Mouse (Mus musculus) duodenum, adult 2 months (tissue): ENCODE measurements around the gene Ydjc. TPM values are rescaled to one million over a fixed set of nuclear protein-coding genes. Genes with fewer than 3 reads are reported as not detected.

Experiments used
- polyA plus RNA-seq: library from polyadenylated mRNA; depleted of rRNA; stranded (reverse); fragments of >200 nt; gene quantifications from 2 replicates; pipeline ENCODE4 v1.2.3, GENCODE M21; 2012; ENCODE audit warnings: low replicate concordance; rRNA removed

Ydjc gene
- polyA plus RNA-seq: 71.0 and 99.9 TPM in 2 replicates

GRCm38 (mm10) chr16:17144339-17144738 lies at the start of gene Ydjc:
Gene Ydjc, plus strand, starts transcription at chr16:17144621.

GRCm38 (mm10) chr16:17110771-17111743 lies 33.4 kb upstream of the Ydjc start, which contains the start of gene Ppil2:
Gene Ppil2, minus strand, starts transcription at chr16:17111257.

GRCm38 (mm10) chr16:17124871-17125520 lies 19.4 kb upstream of the Ydjc start, which contains the start of gene 2610318N02Rik:
Gene 2610318N02Rik, minus strand, starts transcription at chr16:17125167.

GRCm38 (mm10) chr16:17132089-17132905 lies 12.1 kb upstream of the Ydjc start, which contains the start of gene Sdf2l1:
Gene Sdf2l1, minus strand, starts transcription at chr16:17132383.

GRCm38 (mm10) chr16:17146772-17147235 lies 2.4 kb downstream of the Ydjc start, which contains the start of gene Ccdc116:
Gene Ccdc116, minus strand, starts transcription at chr16:17147229.

GRCm38 (mm10) chr16:17202549-17202948 lies 58.1 kb downstream of the Ydjc start, which contains the start of gene Ube2l3:
Gene Ube2l3, minus strand, starts transcription at chr16:17202649.

GRCm38 (mm10) chr16:17208389-17209361 lies 64.3 kb downstream of the Ydjc start, which contains the start of gene Rimbp3:
Gene Rimbp3, plus strand, starts transcription at chr16:17208603.

Other genes with a start within 250 kb of the Ydjc start
- gene Ppm1f, start 248.2 kb upstream of the Ydjc start, polyA plus RNA-seq: 2.0 and 3.2 TPM in 2 replicates
- 21.3 and 29.2 TPM in 2 replicates for gene Mapk1, start 161.2 kb upstream of the Ydjc start, polyA plus RNA-seq
- gene Ypel1, start 74.9 kb upstream of the Ydjc start, polyA plus RNA-seq: 0.46 and 1.0 TPM in 2 replicates
- 53.5 and 68.0 TPM in 2 replicates for gene Ppil2, start 33.4 kb upstream of the Ydjc start, polyA plus RNA-seq
- 7.8 and 8.6 TPM in 2 replicates for gene 2610318N02Rik, start 19.5 kb upstream of the Ydjc start, polyA plus RNA-seq
- 91.9 and 94.2 TPM in 2 replicates for gene Sdf2l1, start 12.2 kb upstream of the Ydjc start, polyA plus RNA-seq
- gene Ccdc116, start 2.6 kb downstream of the Ydjc start, polyA plus RNA-seq: 14.5 and 14.6 TPM in 2 replicates
- gene Ube2l3, start 58.0 kb downstream of the Ydjc start, polyA plus RNA-seq: 56.4 and 75.8 TPM in 2 replicates
- gene Rimbp3, start 64.0 kb downstream of the Ydjc start, polyA plus RNA-seq: 0.06 and 0.11 TPM in 2 replicates
- 1.2 and 2.2 TPM in 2 replicates for gene Hic2, start 89.0 kb downstream of the Ydjc start, polyA plus RNA-seq
- gene Tmem191c, start 131.5 kb downstream of the Ydjc start, polyA plus RNA-seq: 6.2 and 12.6 TPM in 2 replicates
- 0.08 TPM in 1 of 2 replicates, not detected in the other for gene Serpind1, start 186.8 kb downstream of the Ydjc start, polyA plus RNA-seq